Mouse (Mus musculus) spleen, adult 2 months (tissue): ENCODE data around the gene Tssc4. TPM values are rescaled to one million over a fixed set of nuclear protein-coding genes. Genes with fewer than 3 reads are reported as not detected.

ENCODE experiments used
- DNase-seq, 2 experiments: peaks; one replicate each; pipeline versions ENCODE4 v3.0.0 to v3.0.0-alpha.2; 2012 to 2021; ENCODE audit warnings: low spot score in 2 of 2, low read depth in 1 of 2
- H3K27ac ChIP-seq: fragments of 200-500 bp; 2 replicates; pipeline ENCODE4 v1.5.1; 2012; ENCODE audit warnings: low read length, inconsistent platforms; ENCODE audit not compliant: insufficient read depth
- H3K27me3 ChIP-seq: fragments of 200-500 bp; 2 replicates; pipeline ENCODE4 v1.6.1; 2012; ENCODE audit warnings: mild to moderate bottlenecking, moderate library complexity, low read length, inconsistent platforms; ENCODE audit not compliant: control insufficient read depth, insufficient read depth
- H3K36me3 ChIP-seq: fragments of 200-500 bp; 2 replicates; pipeline ENCODE4 v1.6.1; 2012; ENCODE audit warnings: mild to moderate bottlenecking, low read length, inconsistent platforms; ENCODE audit not compliant: control insufficient read depth, insufficient read depth
- H3K4me1 ChIP-seq: fragments of 200-500 bp; 2 replicates; pipeline ENCODE4 v1.6.1; 2011; ENCODE audit warnings: inconsistent platforms; ENCODE audit not compliant: control insufficient read depth, insufficient read depth, insufficient read length
- H3K4me3 ChIP-seq: fragments of 200-500 bp; 2 replicates; pipeline ENCODE4 v1.5.1; 2011; ENCODE audit warnings: mild to moderate bottlenecking, inconsistent platforms; ENCODE audit not compliant: insufficient read depth, insufficient read length; ENCODE audit errors: extremely low read depth
- CTCF ChIP-seq: fragments of 200-500 bp; IDR thresholded peaks from 2 replicates; pipeline ENCODE4 v1.5.1; 2011; ENCODE audit warnings: mild to moderate bottlenecking, inconsistent platforms; ENCODE audit not compliant: insufficient read depth, insufficient read length, insufficient replicate concordance; ENCODE audit errors: extremely low read depth
- POLR2A ChIP-seq: fragments of 200-500 bp; IDR thresholded peaks from 2 replicates; pipeline ENCODE4 v1.6.1; 2011; ENCODE audit warnings: low read depth, low read length, inconsistent platforms
- WGBS: fragments of 180-500 bp; shearing (Covaris S2); methylation state at CpG from one replicate; pipeline ENCODE4 v1.1.7; 2018; 5-methylcytosine and 5-hydroxymethylcytosine counted together
- polyA plus RNA-seq: library from polyadenylated mRNA; depleted of rRNA; stranded (reverse); fragments of >200 nt; gene quantifications from 2 replicates; pipeline ENCODE4 v1.2.3, GENCODE M21; 2012

The Tssc4 gene
- polyA plus RNA-seq, 1 experiment: 62.9 TPM

DNA sequence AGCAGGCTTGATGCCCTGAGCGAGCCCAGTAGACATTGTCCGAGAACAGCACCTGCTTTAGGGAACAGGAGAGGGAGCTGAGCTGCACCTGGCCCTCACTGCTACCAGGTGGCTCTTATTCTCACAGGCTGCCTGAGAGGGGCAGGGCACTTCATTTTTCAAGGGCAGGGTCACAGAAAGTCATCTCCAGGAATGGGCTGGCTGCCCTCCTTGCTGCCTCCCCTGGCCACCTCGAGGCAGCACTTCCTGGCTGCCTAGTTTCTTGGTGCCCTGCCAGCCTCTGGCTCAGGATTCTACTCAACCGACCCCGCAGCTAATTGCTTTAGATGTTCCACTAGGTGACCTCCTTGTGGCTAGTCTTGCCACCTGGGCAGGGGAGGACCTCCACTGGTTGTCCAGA is 39.2 kb downstream of the Tssc4 start:
- 39% methylated on average over 5 of the region's 5 CpGs for WGBS
- Histone ChIP-seq H3K36me3 (no peaks in the 10 kb centered on the region), H3K27ac (no peak overlapping the region), H3K4me3 (no peak overlapping the region), H3K4me1 (peaks cover 6% of the 10 kb centered on the region; the same call in 1 of the 2 replicates), H3K27me3 (peaks cover 7% of the 10 kb centered on the region)
- DNase-seq: no peak
- TF ChIP-seq POLR2A (no peak), CTCF (no peak)

DNA sequence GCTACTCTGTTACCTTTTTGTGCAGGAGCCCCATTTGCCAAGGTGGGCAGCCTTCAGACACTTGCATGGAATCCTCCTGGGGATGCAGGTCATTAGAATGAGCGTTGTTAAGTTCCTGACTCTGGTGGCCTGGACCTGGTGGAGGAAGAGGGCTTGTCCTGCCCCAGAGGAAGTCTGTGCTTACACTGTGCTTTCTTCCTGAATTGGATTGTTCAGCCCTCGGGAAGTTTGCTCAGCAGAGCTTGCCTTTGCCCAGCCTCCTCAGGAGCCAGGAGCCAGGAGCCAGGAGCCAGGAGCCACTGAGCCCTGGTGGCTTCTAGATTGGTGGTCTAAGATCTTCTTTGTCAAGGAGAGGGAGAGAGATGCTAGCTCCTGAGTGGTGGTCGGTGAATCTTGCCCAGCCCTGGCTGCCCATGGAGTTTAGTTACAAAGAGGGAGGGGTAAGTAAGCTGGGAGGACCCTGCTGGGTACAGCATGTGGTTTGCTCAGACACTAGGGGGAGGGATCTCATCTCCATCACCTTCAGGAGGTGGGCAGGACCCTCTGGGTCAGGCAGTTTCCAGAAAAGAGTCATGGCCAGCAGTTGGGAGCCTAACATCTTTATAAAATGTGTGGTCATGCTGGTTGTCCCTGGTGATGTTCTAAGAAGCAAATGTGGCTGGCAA is 40.1 kb downstream of the Tssc4 start:
- Histone ChIP-seq H3K4me3 (no peak overlapping the region), H3K27me3 (peaks cover 7% of the 10 kb centered on the region), H3K27ac (no peak overlapping the region), H3K4me1 (peaks cover 6% of the 10 kb centered on the region; the same call in 1 of the 2 replicates), H3K36me3 (no peaks in the 10 kb centered on the region)
- TF ChIP-seq CTCF (no peak), POLR2A (no peak)
- DNase-seq: no peak
- 16% methylated on average over 3 of the region's 3 CpGs for WGBS

DNA sequence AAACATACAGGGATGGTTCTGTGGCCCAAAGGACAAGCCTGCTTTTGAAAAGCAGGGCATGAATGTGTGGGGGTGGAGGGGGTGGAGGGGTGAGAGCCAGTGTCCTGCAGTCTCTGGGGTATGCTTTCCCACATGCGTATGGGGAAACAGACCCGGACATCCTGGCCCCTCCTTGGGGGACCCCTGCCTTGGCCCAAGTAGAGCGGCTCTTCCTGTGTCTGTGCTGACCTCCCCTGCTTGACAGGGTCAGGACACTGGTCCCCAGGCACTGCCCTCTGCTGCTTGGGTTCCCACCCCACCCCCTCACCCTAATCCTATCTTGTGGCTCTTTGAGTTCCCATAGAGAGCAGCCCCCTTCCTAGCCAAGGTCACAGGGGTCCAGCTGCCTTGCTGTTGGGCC is 40.6 kb downstream of the Tssc4 start:
- no peaks in the 10 kb centered on the region for H3K36me3 ChIP-seq
- H3K27ac ChIP-seq: no peak overlapping the region
- DNase-seq: no peak
- TF ChIP-seq CTCF (no peak), POLR2A (no peak)
- peaks cover 6% of the 10 kb centered on the region; the same call in 1 of the 2 replicates for H3K4me1 ChIP-seq
- H3K27me3 ChIP-seq: peaks cover 7% of the 10 kb centered on the region
- WGBS: 64% methylated on average over 3 of the region's 3 CpGs
- H3K4me3 ChIP-seq: no peak overlapping the region

DNA sequence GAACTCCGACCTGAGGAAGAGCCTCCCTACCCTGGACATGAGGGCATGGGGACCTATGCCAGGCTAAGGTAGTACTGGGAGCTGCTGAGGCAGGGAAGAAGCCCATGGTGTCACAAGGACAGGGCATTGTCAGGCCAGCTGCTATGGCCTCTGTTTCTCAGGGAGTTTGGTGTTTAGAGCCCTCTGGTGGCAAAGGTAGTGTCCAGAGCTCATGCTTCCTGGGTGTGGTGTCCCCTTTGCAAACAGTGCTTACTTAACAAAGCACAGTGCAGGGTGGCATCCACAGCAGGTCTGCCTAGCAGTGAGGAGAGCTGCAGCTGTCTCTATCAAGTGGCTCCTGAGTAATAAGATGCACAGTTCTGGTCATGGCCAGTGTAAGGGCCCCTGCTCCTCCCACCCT is 41.8 kb downstream of the Tssc4 start:
- peaks cover 7% of the 10 kb centered on the region for H3K27me3 ChIP-seq
- DNase-seq: no peak
- 78% methylated on average over 1 of the region's 1 CpGs for WGBS
- no peak overlapping the region for H3K4me3 ChIP-seq
- TF ChIP-seq CTCF (no peak), POLR2A (no peak)
- peaks cover 6% of the 10 kb centered on the region; the same call in 1 of the 2 replicates for H3K4me1 ChIP-seq
- H3K27ac ChIP-seq: no peak overlapping the region
- no peaks in the 10 kb centered on the region for H3K36me3 ChIP-seq

DNA sequence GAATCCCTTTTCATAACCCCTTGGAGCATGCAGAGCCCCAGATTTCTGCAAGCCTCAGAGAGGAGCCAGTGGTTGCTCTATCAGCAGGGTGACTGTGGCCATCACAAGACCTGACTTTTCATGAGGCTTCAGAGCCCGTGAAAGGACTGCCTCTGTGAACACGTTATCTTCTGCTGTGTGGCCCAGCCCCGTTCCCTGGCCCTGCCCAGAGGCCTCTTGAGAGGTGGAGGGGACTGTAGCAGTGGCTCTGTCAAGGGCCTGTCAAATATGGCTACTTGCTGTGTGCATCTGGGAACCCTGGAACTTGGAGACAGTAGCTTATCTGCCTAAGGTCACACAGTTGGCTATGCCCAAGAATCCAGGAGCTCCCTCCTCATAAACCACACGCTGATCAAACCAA is 42.7 kb downstream of the Tssc4 start:
- DNase-seq: no peak
- H3K4me3 ChIP-seq: no peak overlapping the region
- no peak overlapping the region for H3K27ac ChIP-seq
- WGBS: 66% methylated on average over 4 of the region's 4 CpGs
- no peaks in the 10 kb centered on the region for H3K36me3 ChIP-seq
- H3K27me3 ChIP-seq: peaks cover 6% of the 10 kb centered on the region
- no peak for TF ChIP-seq POLR2A
- no peak for TF ChIP-seq CTCF
- H3K4me1 ChIP-seq: peaks cover 6% of the 10 kb centered on the region; the same call in 1 of the 2 replicates

DNA sequence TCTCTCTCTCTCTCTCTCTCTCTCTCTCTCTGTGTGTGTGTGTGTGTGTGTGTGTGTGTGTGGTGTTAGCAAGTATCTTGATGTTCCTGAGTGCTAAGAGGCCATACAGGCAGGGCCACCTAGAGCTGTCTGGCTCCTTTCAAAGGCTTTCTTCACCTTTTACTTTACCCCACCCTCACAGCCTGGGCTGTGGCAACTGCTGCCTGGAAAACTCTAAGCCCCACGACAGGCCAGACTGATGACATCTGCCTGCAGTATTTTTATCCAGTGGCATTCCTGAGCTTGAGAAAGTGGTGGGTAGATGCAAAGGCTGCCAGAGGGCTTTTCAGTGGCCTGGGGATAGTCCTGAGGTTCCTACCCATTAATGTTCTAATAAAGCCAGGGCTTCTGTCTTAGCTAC is 43.3 kb downstream of the Tssc4 start:
- Histone ChIP-seq H3K4me1 (peaks cover under 1% of the 10 kb centered on the region; the same call in 1 of the 2 replicates), H3K27me3 (no peaks in the 10 kb centered on the region; the same call in 1 of the 2 replicates), H3K4me3 (no peak overlapping the region), H3K36me3 (no peaks in the 10 kb centered on the region), H3K27ac (no peak overlapping the region)
- WGBS: 80% methylated on average over 1 of the region's 1 CpGs
- no peak for TF ChIP-seq POLR2A
- no peak for TF ChIP-seq CTCF
- no peak for DNase-seq

DNA sequence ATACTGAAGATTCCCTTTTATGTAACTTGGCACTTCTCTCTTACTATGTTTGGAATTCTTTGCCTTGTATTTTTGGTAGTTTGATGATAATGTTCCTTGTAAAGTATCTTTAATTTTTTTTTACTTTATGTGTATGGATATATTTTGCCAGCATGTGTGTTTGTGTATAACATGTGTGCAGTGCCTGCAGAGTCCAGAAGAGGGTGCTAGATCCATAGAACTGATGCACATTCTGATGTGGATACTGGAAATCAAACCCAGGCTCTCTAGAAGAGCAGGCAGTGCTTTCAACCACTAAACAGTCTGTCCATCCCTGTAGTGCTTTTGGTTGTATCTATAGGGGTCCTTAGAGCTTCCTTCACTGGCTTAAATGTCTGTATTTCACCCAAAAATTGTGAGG is 45.7 kb downstream of the Tssc4 start:
- no peaks in the 10 kb centered on the region for H3K36me3 ChIP-seq
- no peak overlapping the region for H3K27ac ChIP-seq
- no peaks in the 10 kb centered on the region for H3K4me1 ChIP-seq
- no peaks in the 10 kb centered on the region for H3K27me3 ChIP-seq
- DNase-seq: no peak
- no peak overlapping the region for H3K4me3 ChIP-seq
- TF ChIP-seq POLR2A (no peak), CTCF (no peak)
